Mouse (Mus musculus) testis, adult 2 months (tissue): Measurements from ENCODE around the gene Nt5c3b. TPM values are rescaled to one million over a fixed set of nuclear protein-coding genes. Genes with fewer than 3 reads are reported as not detected.

Source experiments
- H3K27ac ChIP-seq: fragments of 200-500 bp; 2 replicates; pipeline ENCODE4 v1.5.1; 2012; ENCODE audit warnings: low read depth, low read length; ENCODE audit not compliant: control insufficient read depth, insufficient read depth
- H3K27me3 ChIP-seq: fragments of 200-500 bp; 2 replicates; pipeline ENCODE4 v1.6.1; 2012; ENCODE audit warnings: mild to moderate bottlenecking, low read length, moderate library complexity; ENCODE audit not compliant: control insufficient read depth, insufficient read depth
- H3K36me3 ChIP-seq: fragments of 200-500 bp; 2 replicates; pipeline ENCODE4 v1.6.1; 2012; ENCODE audit warnings: mild to moderate bottlenecking, low read length; ENCODE audit not compliant: control insufficient read depth, insufficient read depth
- H3K4me1 ChIP-seq: fragments of 200-500 bp; 2 replicates; pipeline ENCODE4 v1.6.1; 2012; ENCODE audit warnings: low read length; ENCODE audit not compliant: control insufficient read depth, insufficient read depth
- H3K4me3 ChIP-seq: fragments of 200-500 bp; 2 replicates; pipeline ENCODE4 v1.5.1; 2012; ENCODE audit warnings: low read depth, mild to moderate bottlenecking, low read length, moderate library complexity, mixed read lengths; ENCODE audit not compliant: control insufficient read depth
- CTCF ChIP-seq: fragments of 200-500 bp; IDR thresholded peaks from 2 replicates; pipeline ENCODE4 v1.5.1; 2012; ENCODE audit warnings: low read depth, mild to moderate bottlenecking, inconsistent platforms, low read length, moderate library complexity; ENCODE audit not compliant: control insufficient read depth, insufficient read depth, insufficient replicate concordance
- POLR2A ChIP-seq: fragments of 200-500 bp; IDR thresholded peaks from 2 replicates; pipeline ENCODE4 v1.6.1; 2012; ENCODE audit warnings: low read depth, mild to moderate bottlenecking, inconsistent platforms, low read length, moderate library complexity; ENCODE audit not compliant: control insufficient read depth
- polyA plus RNA-seq: library from polyadenylated mRNA; depleted of rRNA; stranded (reverse); fragments of >200 nt; gene quantifications from 2 replicates; pipeline ENCODE4 v1.2.3, GENCODE M21; 2012

The Nt5c3b gene
- polyA plus RNA-seq, 1 experiment, result 152 TPM

DNA sequence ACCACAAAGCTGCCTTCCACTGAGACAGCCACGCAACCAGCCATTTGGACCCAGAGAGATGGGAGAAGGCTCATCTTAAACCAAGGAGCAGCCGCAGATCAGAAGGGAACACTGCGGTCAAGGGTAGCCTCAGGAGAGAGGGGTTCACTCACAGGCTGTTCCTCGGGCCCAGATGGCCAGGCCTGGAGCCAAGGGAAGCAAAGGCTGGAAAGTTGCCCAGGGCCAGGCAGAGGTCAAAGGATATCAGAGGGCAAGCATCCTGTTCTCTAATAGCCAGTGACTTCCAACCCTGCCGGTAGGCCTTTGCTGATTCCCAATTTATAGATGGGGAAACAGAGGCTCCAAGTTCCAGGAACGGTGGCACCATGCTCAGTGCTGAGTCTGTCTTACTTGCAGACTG is 53.0 kb downstream of the Nt5c3b start:
- TF ChIP-seq CTCF (no peak), POLR2A (no peak)
- peaks cover 12% of the 10 kb centered on the region for H3K4me1 ChIP-seq
- H3K27ac ChIP-seq, result no peak overlapping the region

DNA sequence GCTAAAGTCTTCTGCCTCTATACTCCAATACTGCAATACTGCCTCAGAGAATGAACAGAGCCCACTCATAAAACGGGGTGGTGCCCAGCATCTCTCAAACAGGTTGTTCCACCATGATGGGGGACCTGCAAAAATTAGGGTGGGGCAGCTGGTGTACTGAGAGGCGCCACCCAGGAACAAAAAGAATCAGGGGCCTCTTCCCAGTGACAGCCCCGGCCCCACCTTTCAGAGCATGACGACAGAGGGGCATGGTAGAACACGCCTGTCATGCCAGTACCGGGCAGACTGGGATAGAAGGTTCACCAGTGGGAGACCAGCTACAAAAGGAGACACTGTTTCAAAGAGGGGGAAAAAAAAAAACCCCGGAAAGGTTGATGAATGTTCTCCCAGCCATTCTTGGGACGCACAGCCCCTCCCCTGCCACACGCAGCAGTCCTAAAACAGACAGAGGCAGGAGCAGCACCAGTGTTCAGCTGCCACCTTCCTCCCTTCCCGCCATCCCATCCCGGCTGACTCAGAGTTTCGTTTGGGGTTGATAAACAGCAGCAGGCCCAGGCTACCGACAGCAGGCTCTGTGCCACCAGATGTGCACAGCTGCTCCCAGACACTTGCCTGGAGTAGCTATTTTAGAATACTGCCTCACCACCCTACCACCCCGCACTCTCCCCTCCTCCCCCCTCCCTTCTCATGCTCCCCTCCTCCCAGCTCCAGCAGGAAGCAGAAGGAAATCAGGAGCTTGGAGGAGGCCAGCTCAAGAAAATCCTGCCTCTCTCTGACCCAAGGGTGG is 53.8 kb downstream of the Nt5c3b start:
- no peaks in the 10 kb centered on the region for H3K27me3 ChIP-seq
- no peak overlapping the region for H3K27ac ChIP-seq
- H3K36me3 ChIP-seq, result no peaks in the 10 kb centered on the region
- no peak overlapping the region for H3K4me3 ChIP-seq
- peaks cover 12% of the 10 kb centered on the region for H3K4me1 ChIP-seq
- TF ChIP-seq POLR2A (no peak), CTCF (no peak)

More for the DNA sequence above, 53.0 kb downstream of the Nt5c3b start:
- H3K4me3 ChIP-seq, result no peak overlapping the region
- no peaks in the 10 kb centered on the region for H3K36me3 ChIP-seq
- H3K27me3 ChIP-seq, result no peaks in the 10 kb centered on the region

- Histone ChIP-seq H3K4me3 (no peak overlapping the region), H3K27ac (no peak overlapping the region), H3K27me3 (no peaks in the 10 kb centered on the region), H3K4me1 (peaks cover 12% of the 10 kb centered on the region), H3K36me3 (no peaks in the 10 kb centered on the region)
- TF ChIP-seq POLR2A, result no peak
- TF ChIP-seq CTCF, result no peak
These were observed 54.5 kb downstream of the Nt5c3b start for GRCm38 (mm10) chr11:100387111-100387510.

GRCm38 (mm10) chr11:100386586-100386985 is 55.0 kb downstream of the Nt5c3b start:
- no peak for TF ChIP-seq CTCF
- no peak for TF ChIP-seq POLR2A
- no peaks in the 10 kb centered on the region for H3K27me3 ChIP-seq
- H3K36me3 ChIP-seq, result no peaks in the 10 kb centered on the region
- peaks cover 12% of the 10 kb centered on the region for H3K4me1 ChIP-seq
- no peak overlapping the region for H3K4me3 ChIP-seq
- no peak overlapping the region for H3K27ac ChIP-seq

GRCm38 (mm10) chr11:100385016-100385415 is 56.6 kb downstream of the Nt5c3b start:
- H3K4me3 ChIP-seq, result no peak overlapping the region
- no peak overlapping the region for H3K27ac ChIP-seq
- no peak for TF ChIP-seq POLR2A
- TF ChIP-seq CTCF, result no peak
- H3K36me3 ChIP-seq, result no peaks in the 10 kb centered on the region
- H3K27me3 ChIP-seq, result no peaks in the 10 kb centered on the region
- peaks cover 12% of the 10 kb centered on the region for H3K4me1 ChIP-seq

GRCm38 (mm10) chr11:100382682-100383081 is 58.9 kb downstream of the Nt5c3b start:
- H3K4me3 ChIP-seq, result no peak overlapping the region
- no peak overlapping the region for H3K27ac ChIP-seq
- no peaks in the 10 kb centered on the region for H3K27me3 ChIP-seq
- H3K4me1 ChIP-seq, result peaks cover 6% of the 10 kb centered on the region; the same call in 1 of the 2 replicates
- TF ChIP-seq CTCF (no peak), POLR2A (no peak)
- H3K36me3 ChIP-seq, result no peaks in the 10 kb centered on the region

DNA sequence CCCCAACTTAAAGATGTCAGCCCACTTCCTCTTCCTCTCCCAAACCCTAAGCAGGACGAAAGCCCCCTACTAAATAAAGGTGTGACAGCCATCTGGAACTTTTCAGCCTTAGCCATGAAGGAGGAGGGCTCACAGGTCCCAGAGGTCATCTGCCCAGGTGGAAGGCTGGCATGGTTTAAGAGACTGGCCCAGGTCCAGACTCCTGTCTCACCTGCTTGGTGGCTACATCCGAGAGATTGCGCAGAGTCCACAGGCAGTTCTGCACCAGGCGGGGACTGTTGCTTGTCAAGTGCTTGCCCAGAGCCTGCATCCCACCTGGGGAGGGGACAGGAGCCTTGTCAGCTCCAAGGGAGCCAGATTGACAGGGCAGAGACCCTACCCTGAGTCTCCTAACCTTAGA is 62.3 kb downstream of the Nt5c3b start:
- H3K36me3 ChIP-seq, result no peaks in the 10 kb centered on the region
- no peaks in the 10 kb centered on the region for H3K27me3 ChIP-seq
- no peak overlapping the region for H3K27ac ChIP-seq
- no peak overlapping the region for H3K4me3 ChIP-seq
- 0 out of 2 replicates have a peak, but pooled peaks cover 2% of the 10 kb centered on the region for H3K4me1 ChIP-seq
- TF ChIP-seq POLR2A, result no peak
- TF ChIP-seq CTCF, result no peak

DNA sequence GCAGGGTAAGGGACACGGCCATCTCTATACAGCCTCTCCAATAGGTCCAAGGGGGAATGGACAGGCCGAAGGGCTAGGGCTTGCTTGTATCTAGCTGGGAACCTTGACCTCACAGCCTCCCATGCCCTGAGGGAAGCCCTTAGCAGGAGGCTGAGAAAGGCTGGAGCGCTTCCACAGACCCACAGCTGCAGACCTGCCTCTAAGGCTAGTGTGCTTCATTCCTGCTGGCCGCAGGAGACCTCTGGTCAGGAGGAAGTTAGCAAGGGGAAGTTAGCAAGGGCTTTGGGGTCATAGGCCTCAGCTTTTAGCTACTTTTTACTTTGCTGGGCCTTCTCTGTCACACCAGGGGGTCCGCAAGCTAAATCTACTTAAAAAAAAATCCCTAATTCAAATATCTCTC is 63.2 kb downstream of the Nt5c3b start:
- no peak overlapping the region for H3K27ac ChIP-seq
- no peaks in the 10 kb centered on the region for H3K27me3 ChIP-seq
- H3K4me3 ChIP-seq, result no peak overlapping the region
- no peaks in the 10 kb centered on the region for H3K36me3 ChIP-seq
- no peak for TF ChIP-seq CTCF
- TF ChIP-seq POLR2A, result no peak
- 0 out of 2 replicates have a peak, but pooled peaks cover 2% of the 10 kb centered on the region for H3K4me1 ChIP-seq
